Mouse (Mus musculus): ENCODE data around the gene Mfsd11.

DNA sequence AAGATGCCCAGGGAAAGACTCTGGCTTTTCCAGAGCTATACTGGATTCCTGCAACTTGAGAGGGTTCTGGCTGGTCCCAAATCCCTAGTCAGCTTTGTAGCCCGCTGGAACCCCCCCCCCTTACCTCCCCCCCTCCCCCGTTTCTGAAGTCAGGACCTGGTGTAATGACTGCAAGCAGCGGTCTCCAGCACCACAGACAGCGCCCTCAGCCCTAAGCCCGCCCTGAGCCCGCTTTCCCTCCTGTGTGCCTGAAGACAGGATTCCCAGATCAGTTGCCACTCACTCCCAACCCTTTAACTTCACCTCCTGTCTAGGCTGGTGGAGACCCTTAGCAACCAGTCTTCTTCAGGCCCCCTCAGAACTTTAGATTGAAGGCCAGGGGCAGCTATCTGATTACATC is 68.5 kb downstream of the Mfsd11 start:
- TF ChIP-seq CTCF (IDR thresholded peaks at IDR 0.05; ENCODE audit: control insufficient read depth, insufficient read depth, insufficient read length) (no peak), USF1 (IDR thresholded peaks at IDR 0.05; ENCODE audit: low read depth) (no peak), CEBPB (IDR thresholded peaks at IDR 0.05; ENCODE audit: low read depth) (no peak), MYOD1 (IDR thresholded peaks at IDR 0.05; ENCODE audit: control insufficient read depth, insufficient read length, low read depth) (no peak)

Measured in C2C12 (cell line).